Mouse (Mus musculus): ENCODE measurements around the gene Tex14. TPM values are rescaled to one million over a fixed set of nuclear protein-coding genes. Genes with fewer than 3 reads are reported as not detected.
"Not testable (repeated sequence)": the region's sequence is repeated elsewhere in the genome, so short reads cannot be mapped to it uniquely, and the experiment has no call there.

The Tex14 gene
- total RNA-seq, 1 experiment from 2014 or later = 4.8 TPM

- ATAC-seq (ENCODE audit: extremely low read depth, insufficient number of reproducible peaks, low FRiP score, poor library complexity, severe bottlenecking) = peak; percentile 15; the same call in 1 of the 2 replicates
Measured at GRCm38 (mm10) chr11:87423551-87424325, 18.9 kb downstream of the Tex14 start.

GRCm38 (mm10) chr11:87426121-87426449 lies 21.2 kb downstream of the Tex14 start:
- ATAC-seq (ENCODE audit: extremely low read depth, insufficient number of reproducible peaks, low FRiP score, poor library complexity, severe bottlenecking) = peak; percentile 35; the same call in 1 of the 2 replicates

GRCm38 (mm10) chr11:87426450-87427250 lies 21.8 kb downstream of the Tex14 start:
- peak; percentile 31 for ATAC-seq (ENCODE audit: extremely low read depth, insufficient number of reproducible peaks, low FRiP score, poor library complexity, severe bottlenecking)

GRCm38 (mm10) chr11:87427273-87428050 lies 22.6 kb downstream of the Tex14 start:
- peak; percentile 23; the same call in 1 of the 2 replicates for ATAC-seq (ENCODE audit: extremely low read depth, insufficient number of reproducible peaks, low FRiP score, poor library complexity, severe bottlenecking)

- ATAC-seq (ENCODE audit: extremely low read depth, insufficient number of reproducible peaks, low FRiP score, poor library complexity, severe bottlenecking) = no peak
Measured at GRCm38 (mm10) chr11:87428051-87428673, 23.3 kb downstream of the Tex14 start.

- ATAC-seq (ENCODE audit: extremely low read depth, insufficient number of reproducible peaks, low FRiP score, poor library complexity, severe bottlenecking) = no peak
Measured at GRCm38 (mm10) chr11:87429363-87429762, 24.5 kb downstream of the Tex14 start.

- ATAC-seq (ENCODE audit: extremely low read depth, insufficient number of reproducible peaks, low FRiP score, poor library complexity, severe bottlenecking) = no peak
Measured at GRCm38 (mm10) chr11:87430374-87430773, 25.5 kb downstream of the Tex14 start.

GRCm38 (mm10) chr11:87431813-87432212 lies 26.9 kb downstream of the Tex14 start:
- not testable (repeated sequence) for ATAC-seq (ENCODE audit: extremely low read depth, insufficient number of reproducible peaks, low FRiP score, poor library complexity, severe bottlenecking)

GRCm38 (mm10) chr11:87432447-87432846 lies 27.6 kb downstream of the Tex14 start:
- ATAC-seq (ENCODE audit: extremely low read depth, insufficient number of reproducible peaks, low FRiP score, poor library complexity, severe bottlenecking) = no peak

GRCm38 (mm10) chr11:87432933-87433669 lies 28.2 kb downstream of the Tex14 start:
- ATAC-seq (ENCODE audit: extremely low read depth, insufficient number of reproducible peaks, low FRiP score, poor library complexity, severe bottlenecking) = no peak

- not testable (repeated sequence) for ATAC-seq (ENCODE audit: extremely low read depth, insufficient number of reproducible peaks, low FRiP score, poor library complexity, severe bottlenecking)
Measured at GRCm38 (mm10) chr11:87435107-87435506, 30.2 kb downstream of the Tex14 start.

GRCm38 (mm10) chr11:87436326-87437232 lies 31.7 kb downstream of the Tex14 start:
- ATAC-seq (ENCODE audit: extremely low read depth, insufficient number of reproducible peaks, low FRiP score, poor library complexity, severe bottlenecking) = no peak

GRCm38 (mm10) chr11:87439796-87440420 lies 35.0 kb downstream of the Tex14 start:
- ATAC-seq (ENCODE audit: extremely low read depth, insufficient number of reproducible peaks, low FRiP score, poor library complexity, severe bottlenecking) = no peak

GRCm38 (mm10) chr11:87442643-87443372 lies 37.9 kb downstream of the Tex14 start:
- peak; percentile 97 for ATAC-seq (ENCODE audit: extremely low read depth, insufficient number of reproducible peaks, low FRiP score, poor library complexity, severe bottlenecking)

GRCm38 (mm10) chr11:87443373-87443883 lies 38.6 kb downstream of the Tex14 start:
- ATAC-seq (ENCODE audit: extremely low read depth, insufficient number of reproducible peaks, low FRiP score, poor library complexity, severe bottlenecking) = peak; percentile 26

- not testable (repeated sequence) for ATAC-seq (ENCODE audit: extremely low read depth, insufficient number of reproducible peaks, low FRiP score, poor library complexity, severe bottlenecking)
Measured at GRCm38 (mm10) chr11:87444056-87444455, 39.2 kb downstream of the Tex14 start.
